Mouse (Mus musculus) lung, adult 2 months (tissue): ENCODE measurements at regions not wholly inside any gene's neighbourhood (a gene's known extent, or its start where the extent isn't known, plus 50 kb on each side); places are given as distances from the start of the nearest gene placed in this dataset.

Experiments used
- DNase-seq: peaks from one replicate; pipeline ENCODE4 v3.0.0; 2022
- H3K4me1 ChIP-seq: fragments of 200-500 bp; 2 replicates; pipeline ENCODE4 v1.6.1; 2011; ENCODE audit warnings: low read length; ENCODE audit not compliant: control insufficient read depth, insufficient read depth
- H3K4me3 ChIP-seq: fragments of 200-500 bp; replicated peaks from 2 replicates; pipeline ENCODE3; 2011; ENCODE audit warnings: low read depth, mild to moderate bottlenecking, control low read depth, low read length; ENCODE audit errors: extremely low read depth
- CTCF ChIP-seq: fragments of 200-500 bp; IDR thresholded peaks from 2 replicates; pipeline ENCODE4 v1.5.1; 2011; ENCODE audit warnings: mild to moderate bottlenecking, low read length, control low read depth; ENCODE audit not compliant: insufficient read depth
- POLR2A ChIP-seq: fragments of 200-500 bp; IDR thresholded peaks from 2 replicates; pipeline ENCODE4 v1.6.1; 2011; ENCODE audit warnings: low read depth, mild to moderate bottlenecking, control low read depth, low read length, borderline replicate concordance; ENCODE audit errors: extremely low read depth
- WGBS: fragments of 180-500 bp; shearing (Covaris S2); methylation state at CpG from one replicate; pipeline ENCODE4 v1.1.7; 2018; 5-methylcytosine and 5-hydroxymethylcytosine counted together

GRCm38 (mm10) chr5:64475736-64476519 is 319.8 kb downstream of the Tbc1d1 start:
- no peak for DNase-seq
- TF ChIP-seq CTCF (no peak), POLR2A (no peak)
- WGBS = 81% methylated on average over 8 of the region's 8 CpGs
- Histone ChIP-seq H3K4me1 (no peaks in the 10 kb centered on the region; the same call in 1 of the 2 replicates), H3K4me3 (no peak overlapping the region)

GRCm38 (mm10) chr5:64476641-64477369 is 320.7 kb downstream of the Tbc1d1 start:
- H3K4me1 ChIP-seq = no peaks in the 10 kb centered on the region; the same call in 1 of the 2 replicates
- H3K4me3 ChIP-seq = no peak overlapping the region
- no peak for DNase-seq
- TF ChIP-seq POLR2A (no peak), CTCF (no peak)
- 91% methylated on average over 11 of the region's 11 CpGs for WGBS

GRCm38 (mm10) chr5:64478143-64478542 is 322.0 kb downstream of the Tbc1d1 start:
- 76% methylated on average over 13 of the region's 13 CpGs for WGBS
- no peak overlapping the region for H3K4me3 ChIP-seq
- DNase-seq = no peak
- no peaks in the 10 kb centered on the region for H3K4me1 ChIP-seq
- TF ChIP-seq POLR2A = no peak
- no peak for TF ChIP-seq CTCF

GRCm38 (mm10) chr5:64478599-64479214 is 322.6 kb downstream of the Tbc1d1 start:
- 67% methylated on average over 10 of the region's 10 CpGs for whole genome bisulfite sequencing
- Histone ChIP-seq H3K4me3 (no peak overlapping the region), H3K4me1 (no peaks in the 10 kb centered on the region)
- DNase-seq = no peak
- TF ChIP-seq CTCF (no peak), POLR2A (no peak)

GRCm38 (mm10) chr5:64479315-64479714 is 323.2 kb downstream of the Tbc1d1 start:
- no peaks in the 10 kb centered on the region for H3K4me1 ChIP-seq
- TF ChIP-seq POLR2A = no peak
- no peak for TF ChIP-seq CTCF
- H3K4me3 ChIP-seq = no peak overlapping the region
- 53% methylated on average over 8 of the region's 8 CpGs for WGBS
- no peak for DNase-seq

- 0 out of 2 replicates have a peak, but pooled peaks cover 2% of the 10 kb centered on the region for H3K4me1 ChIP-seq
- DNase-seq = no peak
- WGBS = 92% methylated on average over 3 of the region's 3 CpGs
- no peak overlapping the region for H3K4me3 ChIP-seq
- TF ChIP-seq CTCF (no peak), POLR2A (no peak)
Measured at GRCm38 (mm10) chr5:64485043-64485442, 318.1 kb upstream of the Klf3 start.

GRCm38 (mm10) chr5:64485856-64486255 is 317.3 kb upstream of the Klf3 start:
- 92% methylated on average over 6 of the region's 6 CpGs for WGBS
- no peak for DNase-seq
- TF ChIP-seq CTCF = no peak
- no peak for TF ChIP-seq POLR2A
- Histone ChIP-seq H3K4me3 (no peak overlapping the region), H3K4me1 (0 out of 2 replicates have a peak, but pooled peaks cover 2% of the 10 kb centered on the region)

- H3K4me1 ChIP-seq = 0 out of 2 replicates have a peak, but pooled peaks cover 2% of the 10 kb centered on the region
- no peak overlapping the region for H3K4me3 ChIP-seq
- 100% methylated on average over 1 of the region's 1 CpGs for WGBS
- no peak for TF ChIP-seq CTCF
- no peak for TF ChIP-seq POLR2A
- no peak for DNase-seq
Measured at GRCm38 (mm10) chr5:64486761-64487160, 316.4 kb upstream of the Klf3 start.

- Histone ChIP-seq H3K4me3 (peak overlapping the region; percentile 26), H3K4me1 (0 out of 2 replicates have a peak, but pooled peaks cover 2% of the 10 kb centered on the region)
- no peak for TF ChIP-seq CTCF
- TF ChIP-seq POLR2A = no peak
- DNase-seq = no peak
- 36% methylated on average over 14 of the region's 14 CpGs for WGBS
Measured at GRCm38 (mm10) chr5:64487698-64488398, 315.3 kb upstream of the Klf3 start.
